Mouse (Mus musculus): ENCODE measurements around the gene Matk. TPM values are rescaled to one million over a fixed set of nuclear protein-coding genes. Genes with fewer than 3 reads are reported as not detected.

Gene Matk
- total RNA-seq, 2 experiments from 2014 or later = 260 to 267 TPM

DNA sequence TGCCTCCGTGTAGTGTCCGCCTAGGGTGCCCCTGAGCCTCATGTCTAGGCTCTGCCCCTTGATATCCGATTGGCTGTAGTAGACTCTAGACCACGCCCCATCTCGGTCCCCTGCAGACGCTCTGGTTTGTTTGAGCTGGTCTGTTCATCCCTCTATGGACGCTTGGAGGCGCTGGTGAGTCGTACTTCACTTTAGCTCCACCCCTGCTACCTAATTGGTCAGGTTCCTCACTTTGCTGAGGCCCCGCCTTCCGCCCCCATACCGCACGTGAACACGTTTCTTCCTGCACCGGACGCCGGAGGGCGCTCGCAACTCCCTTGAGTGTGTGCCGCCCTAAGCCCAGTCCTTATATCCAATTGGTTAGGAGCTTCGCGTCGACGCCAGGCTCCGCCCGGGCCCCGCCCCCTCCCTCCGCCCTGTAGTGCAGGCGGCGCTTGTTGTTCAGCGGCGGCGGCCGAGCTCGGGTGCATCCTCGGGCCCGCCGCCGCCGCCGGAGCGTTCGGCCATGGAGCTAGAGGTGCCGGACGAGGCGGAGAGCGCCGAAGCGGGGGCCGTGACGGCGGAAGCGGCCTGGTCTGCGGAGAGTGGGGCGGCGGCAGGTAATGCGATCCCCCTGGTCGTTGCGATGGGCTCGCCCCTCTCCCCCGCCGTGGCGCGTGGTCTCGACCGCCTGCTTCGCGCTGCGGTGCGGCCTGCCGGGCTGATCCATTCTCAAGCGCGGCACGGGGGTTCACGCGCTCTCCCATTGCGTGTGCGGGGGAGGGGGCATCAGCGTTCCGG is 40.0 kb downstream of the Matk start, which contains the start of gene Pip5k1c:
Gene Pip5k1c, plus strand, starts transcription at position 410 of the 780 bp plus-strand sequence.
- peak; percentile 87 for TF ChIP-seq CTCF (conservative IDR thresholded peaks at IDR 0.05)
- H3K27ac ChIP-seq = peak within 1 kb of the TSS; percentile 97
- peak within 1 kb of the TSS; percentile 91 for H3K4me3 ChIP-seq
- peak; percentile 99 to 100 for DNase-seq (ENCODE audit: low spot score in 2 of 2)

DNA sequence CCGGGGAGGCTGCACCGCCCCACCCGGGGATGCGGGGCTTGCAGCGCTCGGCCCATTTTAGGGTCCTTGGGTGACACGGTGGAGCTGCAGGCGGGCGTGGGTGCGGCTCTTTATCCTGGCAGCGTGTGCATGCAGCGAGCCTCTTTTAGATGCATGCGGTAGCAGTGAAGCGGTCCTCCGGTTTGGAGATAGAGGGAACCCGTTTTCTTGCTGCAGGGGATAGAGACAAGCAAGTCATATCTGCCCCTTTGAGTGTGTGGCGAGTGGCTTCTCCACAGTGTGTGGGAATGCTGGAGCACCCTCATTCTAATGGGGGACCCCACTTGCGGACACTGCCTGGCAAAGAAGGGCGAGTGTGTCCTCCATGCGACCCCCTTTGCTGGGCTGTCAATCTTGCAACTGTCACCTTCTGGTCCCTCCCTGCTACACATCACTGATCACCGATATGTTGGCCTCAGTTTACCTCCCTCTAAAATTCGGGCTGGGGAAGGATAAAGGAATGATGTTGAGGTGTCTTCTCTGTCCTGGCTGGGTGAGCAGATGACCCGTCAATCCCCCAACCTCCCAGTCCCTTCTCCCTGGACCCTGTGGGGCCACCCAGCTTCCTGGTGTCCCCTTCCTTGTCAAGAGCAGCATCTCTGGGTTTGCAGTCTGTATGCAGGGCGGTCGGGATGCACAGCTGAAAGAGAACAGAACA is 40.7 kb downstream of the Matk start:
- DNase-seq (ENCODE audit: low spot score in 2 of 2) = no peak
- H3K4me3 ChIP-seq = peak overlapping the region; percentile 91
- peak overlapping the region; percentile 97 for H3K27ac ChIP-seq
- TF ChIP-seq CTCF (conservative IDR thresholded peaks at IDR 0.05) = no peak

DNA sequence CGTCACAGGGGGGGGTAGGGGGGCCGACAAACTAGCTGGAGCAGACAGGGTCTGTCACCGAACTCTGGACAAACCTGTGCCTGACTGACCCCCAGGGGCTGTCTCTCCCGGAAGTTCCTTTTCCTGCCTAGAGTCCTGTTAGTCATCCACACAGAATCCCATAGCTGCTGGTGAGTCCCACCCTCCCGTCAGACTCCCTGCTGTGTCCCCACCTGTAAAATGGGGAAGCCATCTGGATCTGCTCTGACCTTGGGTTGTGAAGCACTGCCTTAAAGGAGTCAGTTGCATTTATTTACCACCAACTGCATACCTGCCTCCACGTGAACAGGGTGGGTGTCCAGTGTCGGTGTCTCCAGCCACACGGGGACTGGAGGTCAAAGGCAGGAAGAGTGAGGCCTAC is 41.7 kb downstream of the Matk start:
- peak overlapping the region; percentile 91 for H3K4me3 ChIP-seq
- TF ChIP-seq CTCF (conservative IDR thresholded peaks at IDR 0.05) = no peak
- H3K27ac ChIP-seq = peak overlapping the region; percentile 97
- no peak for DNase-seq (ENCODE audit: low spot score in 2 of 2)

DNA sequence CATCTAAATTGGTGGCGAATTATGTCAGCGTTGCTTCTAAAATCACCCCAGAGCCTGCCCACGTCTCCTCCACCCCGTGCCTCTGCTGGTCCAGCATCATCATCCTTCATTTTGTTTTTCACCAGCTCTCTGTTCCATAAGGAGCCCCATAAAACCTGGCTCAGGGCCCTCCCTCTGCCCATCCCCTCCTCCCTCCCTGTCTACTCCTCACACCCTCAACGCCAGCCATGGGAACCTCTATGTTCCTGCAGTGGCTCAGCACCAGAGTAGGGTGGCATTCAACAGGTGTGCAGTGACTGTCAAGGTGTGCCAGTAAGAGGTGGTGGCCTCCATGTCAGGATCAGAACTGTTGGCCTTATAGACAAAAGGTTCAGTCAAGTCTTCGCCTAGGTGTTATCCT is 42.5 kb downstream of the Matk start:
- peak overlapping the region; percentile 97 for H3K27ac ChIP-seq
- no peak for TF ChIP-seq CTCF (conservative IDR thresholded peaks at IDR 0.05)

DNA sequence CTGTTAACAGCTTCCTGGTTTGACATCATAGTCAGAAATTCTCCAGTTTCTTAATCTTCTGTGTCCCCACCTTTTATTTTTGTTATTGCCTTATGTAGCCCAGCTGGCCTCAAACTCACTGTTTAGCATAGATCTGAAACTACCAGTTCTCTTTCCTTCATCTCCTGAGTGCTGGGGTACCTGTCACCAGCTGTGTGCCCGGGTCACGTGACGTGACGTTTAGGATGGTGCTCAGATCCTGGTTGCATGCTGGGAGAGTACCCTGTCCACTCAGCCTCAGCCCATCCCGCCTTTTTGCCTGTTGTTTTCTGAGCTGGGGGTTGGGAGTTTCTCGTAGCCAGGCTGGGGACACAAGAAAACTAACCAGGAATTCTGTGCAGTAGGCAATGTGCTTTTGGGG is 44.5 kb downstream of the Matk start:
- Histone ChIP-seq H3K27ac (peak overlapping the region; percentile 61), H3K4me3 (no peak overlapping the region)
- no peak for TF ChIP-seq CTCF (conservative IDR thresholded peaks at IDR 0.05)
- no peak for DNase-seq (ENCODE audit: low spot score in 2 of 2)

More for the DNA sequence above, 42.5 kb downstream of the Matk start:
- peak overlapping the region; percentile 91 for H3K4me3 ChIP-seq
- peak in 1 of 2 experiments; percentile 39 for DNase-seq (ENCODE audit: low spot score in 2 of 2)

DNA sequence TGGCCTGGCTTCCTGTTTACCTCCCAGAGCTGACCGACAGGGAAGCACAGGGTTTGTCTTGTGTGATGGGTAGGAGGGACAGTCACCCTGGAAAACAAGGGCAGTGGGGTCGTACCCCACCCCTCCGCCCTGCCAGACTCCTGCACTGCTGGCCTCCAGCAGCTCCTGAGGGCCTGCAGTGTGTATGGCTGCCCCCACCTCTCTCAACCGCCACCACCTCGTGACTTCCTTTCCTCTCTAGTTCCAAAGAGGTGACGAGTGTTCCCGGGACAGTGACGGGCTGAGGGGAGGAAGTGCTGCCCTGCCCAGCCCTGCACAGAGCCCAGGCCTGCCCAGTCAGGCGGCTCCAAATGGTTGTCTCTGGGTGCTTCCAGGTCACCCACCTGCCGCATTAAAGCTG is 45.1 kb downstream of the Matk start:
- DNase-seq (ENCODE audit: low spot score in 2 of 2) = no peak
- no peak for TF ChIP-seq CTCF (conservative IDR thresholded peaks at IDR 0.05)
- Histone ChIP-seq H3K27ac (peak overlapping the region; percentile 61), H3K4me3 (no peak overlapping the region)

DNA sequence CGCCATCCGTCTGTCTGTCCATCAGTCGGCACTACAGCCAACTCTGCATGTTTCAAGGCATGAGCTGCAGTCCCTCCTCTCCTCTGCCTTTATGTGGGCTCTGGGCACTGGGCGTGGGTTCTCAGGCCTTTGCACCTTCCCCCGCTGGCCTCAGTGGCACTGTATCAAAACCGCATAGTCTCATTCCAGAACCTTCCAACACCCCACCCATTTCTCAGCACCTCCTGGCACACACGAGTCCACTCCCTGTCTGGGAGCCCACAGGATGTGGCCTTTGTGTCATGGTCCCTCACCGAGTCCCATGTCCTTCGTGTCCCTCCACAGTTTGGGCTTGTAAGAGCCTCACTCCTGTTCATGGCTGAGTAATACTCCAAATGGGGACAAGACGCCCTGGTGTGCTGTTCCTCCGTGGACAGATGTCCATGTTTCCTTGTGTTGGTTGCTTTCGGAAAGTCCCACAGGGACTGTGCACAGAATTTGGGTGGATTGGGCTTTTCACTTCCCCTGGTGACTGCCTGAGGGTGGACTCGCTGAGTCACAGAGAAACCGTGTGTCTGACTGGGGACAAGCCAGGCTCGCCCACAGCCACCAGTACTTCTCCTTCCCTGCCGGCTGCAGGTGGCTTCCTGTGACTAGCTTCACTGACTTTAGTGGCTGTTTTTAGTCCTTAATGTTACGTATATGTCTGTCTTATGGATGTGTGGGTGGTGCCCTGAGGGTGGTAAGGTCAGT is 45.8 kb downstream of the Matk start:
- Histone ChIP-seq H3K4me3 (no peak overlapping the region), H3K27ac (peak overlapping the region; percentile 61)
- DNase-seq (ENCODE audit: low spot score in 2 of 2) = peak in 1 of 2 experiments; percentile 67
- TF ChIP-seq CTCF (conservative IDR thresholded peaks at IDR 0.05) = peak; percentile 35

DNA sequence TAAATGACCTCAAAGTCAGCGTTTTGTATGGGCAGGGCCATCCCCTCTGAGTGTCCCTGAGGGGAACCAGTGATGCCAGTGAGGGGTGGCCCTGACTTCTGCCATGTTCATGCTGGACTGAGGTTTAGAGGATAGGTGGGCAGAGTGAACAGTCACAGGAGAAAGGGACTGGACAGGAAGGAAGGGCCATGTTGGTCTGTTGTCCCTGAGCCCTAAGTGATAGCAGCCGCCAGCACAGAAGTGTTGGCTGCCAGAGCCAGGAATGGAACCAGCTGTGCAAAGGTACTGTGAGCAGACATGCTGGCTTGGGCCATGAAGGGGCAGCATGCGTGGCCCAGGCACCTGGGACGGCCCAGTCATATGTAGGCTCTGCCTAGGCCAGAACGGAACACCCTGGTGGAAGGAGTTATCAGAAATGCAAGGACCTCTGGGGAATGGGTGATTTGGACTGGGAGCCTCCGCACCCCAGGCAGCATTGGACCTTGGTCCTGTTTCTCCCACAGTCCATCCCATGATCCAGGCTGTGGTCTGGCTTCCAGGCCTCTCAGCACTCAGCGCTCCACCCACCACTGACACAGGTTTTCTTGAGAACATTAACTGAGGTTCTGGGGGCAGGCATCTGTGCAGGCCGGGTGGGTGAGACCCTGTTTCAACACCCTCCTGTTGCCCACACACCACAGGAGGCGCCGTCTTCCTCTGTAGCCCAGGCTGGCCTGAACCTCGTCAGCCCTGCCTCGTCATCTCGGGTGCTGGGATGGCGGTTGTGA is 47.0 kb downstream of the Matk start:
- no peak overlapping the region for H3K4me3 ChIP-seq
- no peak for DNase-seq (ENCODE audit: low spot score in 2 of 2)
- peak overlapping the region; percentile 61; the same call in 1 of the 2 replicates for H3K27ac ChIP-seq
- no peak for TF ChIP-seq CTCF (conservative IDR thresholded peaks at IDR 0.05)

DNA sequence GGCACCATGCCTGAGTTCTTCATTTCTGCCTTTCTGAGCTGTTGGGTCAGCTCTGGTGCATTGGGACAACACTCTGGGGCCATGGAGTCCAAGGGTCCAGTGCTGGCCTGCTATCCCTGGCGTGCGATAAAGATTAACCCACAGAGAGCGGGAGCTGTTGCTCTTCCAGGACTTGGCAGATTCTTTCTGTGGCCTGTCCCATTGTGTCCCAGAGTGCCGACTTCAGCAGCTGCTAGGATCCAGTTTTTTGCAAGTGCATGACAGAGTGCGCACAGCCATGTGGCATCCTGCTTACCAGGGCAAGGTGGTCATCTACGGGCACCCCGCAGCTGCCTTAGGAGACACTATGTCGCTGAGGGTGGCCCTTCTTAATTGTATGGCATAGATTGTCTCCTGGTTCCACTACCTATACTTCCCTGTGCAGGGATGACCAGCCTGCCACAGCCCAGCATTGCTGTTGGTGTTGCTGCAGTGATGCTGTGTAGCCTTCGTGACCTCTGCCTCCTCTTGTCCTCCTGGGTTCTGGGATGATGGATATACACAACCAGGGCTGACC is 47.7 kb downstream of the Matk start:
- Histone ChIP-seq H3K4me3 (no peak overlapping the region), H3K27ac (peak overlapping the region; percentile 61; the same call in 1 of the 2 replicates)
- no peak for TF ChIP-seq CTCF (conservative IDR thresholded peaks at IDR 0.05)
- DNase-seq (ENCODE audit: low spot score in 2 of 2) = no peak

DNA sequence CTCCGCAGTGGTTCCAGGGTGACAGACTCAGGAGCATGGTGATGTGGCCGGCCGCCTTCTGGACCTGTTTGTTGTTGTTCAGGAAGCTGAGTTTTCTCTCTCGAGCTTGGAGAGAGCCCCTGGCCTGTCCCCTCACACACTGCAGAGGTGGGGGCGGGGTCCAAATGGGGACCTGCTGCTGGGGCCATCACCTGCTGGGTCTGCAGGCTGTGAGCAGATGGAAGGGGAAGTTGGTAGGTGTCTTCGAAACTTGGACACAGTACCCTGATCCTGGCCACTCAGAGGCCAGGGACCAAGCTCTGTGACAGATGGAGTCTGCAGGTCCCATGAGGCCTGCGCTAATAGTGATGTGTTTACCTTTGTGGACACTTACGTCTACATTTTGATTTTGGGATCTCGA is 48.6 kb downstream of the Matk start:
- no peak for TF ChIP-seq CTCF (conservative IDR thresholded peaks at IDR 0.05)
- H3K4me3 ChIP-seq = no peak overlapping the region
- no peak for DNase-seq (ENCODE audit: low spot score in 2 of 2)
- peak overlapping the region; percentile 83; the same call in 1 of the 2 replicates for H3K27ac ChIP-seq

DNA sequence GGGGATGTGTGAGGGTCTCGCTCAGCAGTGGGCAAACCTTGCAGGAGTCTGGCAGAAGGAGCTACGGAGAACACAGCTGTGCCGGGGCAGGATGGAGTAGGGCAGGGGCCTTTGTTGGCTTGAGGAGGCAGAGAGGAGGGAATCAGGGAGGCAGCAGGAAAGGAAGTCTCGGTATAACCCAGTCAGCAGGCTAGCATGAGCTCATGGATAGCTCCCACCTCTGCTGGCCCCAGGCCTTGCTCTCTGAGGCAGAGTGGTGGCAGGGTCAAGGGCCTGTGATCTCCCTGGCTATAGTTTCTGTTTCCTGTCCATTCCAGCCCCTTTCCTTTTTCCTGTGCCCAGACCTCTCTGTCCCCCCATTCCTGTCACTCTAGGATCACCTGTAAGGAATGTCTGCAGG is 49.6 kb downstream of the Matk start:
- Histone ChIP-seq H3K4me3 (peak overlapping the region; percentile 33; the same call in 1 of the 2 replicates), H3K27ac (peak overlapping the region; percentile 83)
- TF ChIP-seq CTCF (conservative IDR thresholded peaks at IDR 0.05) = no peak
- DNase-seq (ENCODE audit: low spot score in 2 of 2) = no peak

DNA sequence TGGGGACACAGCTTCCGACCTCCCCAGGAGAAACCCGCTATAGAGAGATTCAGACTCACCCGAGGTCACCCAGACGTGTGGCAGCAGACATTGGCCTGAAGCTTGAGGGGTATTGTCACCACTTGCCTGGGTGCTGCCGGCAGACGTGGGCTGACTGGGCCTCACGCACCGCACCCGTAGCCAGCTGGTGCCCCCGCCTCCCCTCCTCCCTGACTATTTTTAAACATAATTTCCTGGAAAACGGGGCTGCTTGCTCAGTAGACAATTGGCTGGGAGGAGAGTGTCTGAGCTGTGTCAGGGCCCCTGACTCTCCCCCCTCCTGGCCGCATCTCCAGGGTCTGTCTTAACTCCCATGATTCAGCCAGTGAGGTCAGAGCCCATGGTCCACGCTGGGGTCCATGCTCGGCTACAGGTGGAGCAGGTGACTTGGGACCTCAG is 50.1 kb downstream of the Matk start:
- Histone ChIP-seq H3K4me3 (peak overlapping the region; percentile 33; the same call in 1 of the 2 replicates), H3K27ac (peak overlapping the region; percentile 83)

More for the DNA sequence above, 50.1 kb downstream of the Matk start:
- peak; percentile 65 to 71 for DNase-seq (ENCODE audit: low spot score in 2 of 2)
- TF ChIP-seq CTCF (conservative IDR thresholded peaks at IDR 0.05) = no peak
